Mouse (Mus musculus) common myeloid progenitor, adult 5-6 weeks (primary cell): ENCODE measurements around the gene Tom1l2. TPM values are rescaled to one million over a fixed set of nuclear protein-coding genes. Genes with fewer than 3 reads are reported as not detected.
A peak's percentile ranks its signal among the peaks of the same experiment; 100 is the strongest.

Experiments
- ATAC-seq: replicated peaks from 2 replicates; pipeline ENCODE4 v1.8.0; 2016; ENCODE audit warnings: low read depth, mild to moderate bottlenecking, moderate TSS enrichment, inconsistent platforms; ENCODE audit not compliant: poor library complexity, severe bottlenecking
- total RNA-seq: library from RNA; stranded (forward); fragments of 200-1000, 187-1606 nt; gene quantifications from 2 replicates; pipeline ENCODE4 v1.2.3, GENCODE M21; 2017

Gene Tom1l2
- total RNA-seq, 1 experiment from 2014 or later, result 7.1 TPM

- ATAC-seq, result no peak
Measured at GRCm38 (mm10) chr11:60351925-60352371, 757 bp downstream of the Tom1l2 start.

- ATAC-seq, result no peak
Measured at GRCm38 (mm10) chr11:60351388-60351787, 1.3 kb downstream of the Tom1l2 start.

GRCm38 (mm10) chr11:60346537-60346936, 6.2 kb downstream of the Tom1l2 start:
- ATAC-seq, result no peak

GRCm38 (mm10) chr11:60345868-60346267, 6.8 kb downstream of the Tom1l2 start:
- no peak for ATAC-seq

GRCm38 (mm10) chr11:60339361-60339760, 13.3 kb downstream of the Tom1l2 start:
- ATAC-seq, result no peak

GRCm38 (mm10) chr11:60338291-60338690, 14.4 kb downstream of the Tom1l2 start:
- peak; percentile 69 for ATAC-seq

GRCm38 (mm10) chr11:60335771-60336170, 16.9 kb downstream of the Tom1l2 start:
- ATAC-seq, result no peak

- ATAC-seq, result no peak
Measured at GRCm38 (mm10) chr11:60334124-60334523, 18.6 kb downstream of the Tom1l2 start.

- ATAC-seq, result no peak
Measured at GRCm38 (mm10) chr11:60333461-60333860, 19.2 kb downstream of the Tom1l2 start.

GRCm38 (mm10) chr11:60330551-60330950, 22.2 kb downstream of the Tom1l2 start:
- no peak for ATAC-seq

- ATAC-seq, result no peak
Measured at GRCm38 (mm10) chr11:60323731-60324130, 29.0 kb downstream of the Tom1l2 start.

GRCm38 (mm10) chr11:60321438-60321837, 31.3 kb downstream of the Tom1l2 start:
- no peak for ATAC-seq

- ATAC-seq, result no peak
Measured at GRCm38 (mm10) chr11:60320426-60321037, 32.2 kb downstream of the Tom1l2 start.

GRCm38 (mm10) chr11:60319257-60320066, 33.2 kb downstream of the Tom1l2 start:
- no peak for ATAC-seq

GRCm38 (mm10) chr11:60318716-60319115, 34.0 kb downstream of the Tom1l2 start:
- no peak for ATAC-seq

- ATAC-seq, result no peak
Measured at GRCm38 (mm10) chr11:60317376-60318102, 35.2 kb downstream of the Tom1l2 start.

- no peak for ATAC-seq
Measured at GRCm38 (mm10) chr11:60316883-60317282, 35.8 kb downstream of the Tom1l2 start.

- no peak for ATAC-seq
Measured at GRCm38 (mm10) chr11:60316250-60316649, 36.5 kb downstream of the Tom1l2 start.

GRCm38 (mm10) chr11:60311025-60311854, 41.5 kb downstream of the Tom1l2 start:
- no peak for ATAC-seq

- no peak for ATAC-seq
Measured at GRCm38 (mm10) chr11:60309875-60310274, 42.8 kb downstream of the Tom1l2 start.
